In the genomic region with DNA sequence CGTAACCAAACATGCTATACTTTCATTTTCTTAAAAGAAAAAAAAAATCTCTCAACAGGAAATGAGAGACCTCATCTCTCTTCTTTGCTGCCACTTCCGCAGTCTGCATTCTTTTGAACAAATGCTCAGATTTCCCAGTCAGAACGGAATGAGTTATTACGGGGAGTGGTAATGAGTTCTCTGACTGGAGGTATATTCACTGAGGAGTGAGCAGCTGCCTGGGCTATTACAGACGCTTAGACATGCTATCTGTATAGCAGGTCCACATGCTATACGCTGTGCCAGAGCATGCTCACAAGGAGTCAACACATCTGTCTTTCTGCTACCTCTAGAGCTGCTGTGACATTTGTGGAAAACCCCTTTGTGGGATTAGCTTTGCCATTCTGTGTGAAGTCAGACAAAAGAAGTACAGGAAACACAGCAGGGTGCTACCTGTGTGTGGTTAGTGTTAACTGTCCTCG, we compare ENCODE assay signal across 9 mouse cellular contexts. TPM values are rescaled to one million over a fixed set of nuclear protein-coding genes. Genes with fewer than 3 reads are reported as not detected.
A peak's percentile ranks its signal among the peaks of the same experiment; 100 is the strongest.
DNase-seq lines count a peak whose midpoint lies in the region; ATAC-seq and TF ChIP-seq lines count a peak whose summit lies in the region.
"Had no signal": no experiment of that assay in that cellular context is flagged by ENCODE, and none has a peak within 500 bp of the region (broad histone marks: within the 10 kb centered on the region; RNA-seq: fewer than 3 reads in every experiment).

No protein-coding gene starts in this region.

- TF ChIP-seq EP300 in liver, embryonic 14.5 days (IDR thresholded peaks at IDR 0.05; ENCODE audit: low read depth) = no peak

- no peak for DNase-seq in liver, embryonic 14.5 days (ENCODE audit: low read depth in 3 of 3, low spot score in 3 of 3)
- peak; percentile 66 to 72 for DNase-seq in CD8-positive naive resting alpha-beta T cell, adult 2 months (ENCODE audit: low read depth in 2 of 2, low spot score in 2 of 2)
- DNase-seq in cerebellum, adult 11-12 months = no peak
- no peak for DNase-seq in spleen, postnatal 14 days (ENCODE audit: low spot score in 2 of 2)
- DNase-seq: kidney, postnatal 4 days had no signal

- TF ChIP-seq POLR2A in embryonic fibroblast, embryonic 13.5 days (IDR thresholded peaks at IDR 0.05; ENCODE audit: low read depth, low read length) = no peak

- 52% methylated on average over 7 of the region's 7 CpGs for WGBS in liver, embryonic 14.5 days (ENCODE audit: insufficient replicate concordance)
- WGBS in liver, embryonic 12.5 days (ENCODE audit: insufficient replicate concordance) = 55% methylated on average over 7 of the region's 7 CpGs

- 0 out of 2 replicates have a peak overlapping the region, but pooled peaks have one; percentile 11 for H3K4me2 ChIP-seq in liver, embryonic 14.5 days (ENCODE audit: low read depth)
- no peak overlapping the region for H3K4me2 ChIP-seq in liver, embryonic 12.5 days

- no peak overlapping the region for H3K9ac ChIP-seq in liver, embryonic 14.5 days (replicated peaks)
- H3K9ac ChIP-seq in liver, embryonic 12.5 days = no peak overlapping the region

- no peak for TF ChIP-seq CTCF in liver, embryonic 14.5 days (IDR thresholded peaks at IDR 0.05; ENCODE audit: low read depth)
- TF ChIP-seq CTCF in embryonic fibroblast, embryonic 13.5 days (IDR thresholded peaks at IDR 0.05; ENCODE audit: borderline replicate concordance, insufficient read depth, low read length) = no peak

- peaks cover 0 to 8% of the 10 kb centered on the region in 2 experiments; a peak in 3 of 4 replicates for H3K4me1 ChIP-seq in liver, embryonic 14.5 days (replicated peaks; ENCODE audit: control insufficient read depth in 2 of 2, insufficient read depth in 2 of 2, low read length in 1 of 2)
- H3K4me1 ChIP-seq in liver, embryonic 12.5 days = peaks cover 25% of the 10 kb centered on the region
- peaks cover 9% of the 10 kb centered on the region for H3K4me1 ChIP-seq in embryonic fibroblast, embryonic 13.5 days (ENCODE audit: control insufficient read depth, insufficient read depth, low read length)

- ATAC-seq in liver, embryonic 14.5 days (ENCODE audit: insufficient read depth) = no peak
- ATAC-seq in liver, embryonic 12.5 days = no peak
- peak; percentile 38 for ATAC-seq in neutrophil, adult 5-6 weeks (ENCODE audit: extremely low read depth, insufficient number of reproducible peaks, low FRiP score, poor library complexity, severe bottlenecking)
- ATAC-seq in megakaryocyte progenitor cell, adult 5-6 weeks (replicated peaks; ENCODE audit: poor library complexity) = no peak

- no peaks in the 10 kb centered on the region for H3K27me3 ChIP-seq in liver, embryonic 14.5 days (ENCODE audit: control insufficient read depth, insufficient read depth, low read length)
- peaks cover 12% of the 10 kb centered on the region; the same call in 1 of the 2 replicates for H3K27me3 ChIP-seq in liver, embryonic 12.5 days (replicated peaks)

- H3K9me3 ChIP-seq in liver, embryonic 14.5 days (ENCODE audit: control insufficient read depth, low read length) = no peaks in the 10 kb centered on the region
- no peaks in the 10 kb centered on the region for H3K9me3 ChIP-seq in liver, embryonic 12.5 days (replicated peaks)

- H3K27ac ChIP-seq in liver, embryonic 14.5 days = no peak overlapping the region
- H3K27ac ChIP-seq in liver, embryonic 12.5 days = no peak overlapping the region
- H3K27ac ChIP-seq in embryonic fibroblast, embryonic 13.5 days (ENCODE audit: insufficient read depth, low read length) = peak overlapping the region; percentile 45; the same call in 1 of the 2 replicates

- H3K36me3 ChIP-seq in liver, embryonic 14.5 days (replicated peaks; ENCODE audit: control insufficient read depth, insufficient read depth, low read depth) = no peaks in the 10 kb centered on the region
- H3K36me3 ChIP-seq in liver, embryonic 12.5 days = no peaks in the 10 kb centered on the region

- H3K4me3 ChIP-seq in liver, embryonic 14.5 days (ENCODE audit: insufficient read depth in 1 of 2, low read depth in 2 of 2, low read length in 2 of 2) = no peak overlapping the region
- no peak overlapping the region for H3K4me3 ChIP-seq in liver, embryonic 12.5 days
- H3K4me3 ChIP-seq in embryonic fibroblast, embryonic 13.5 days (ENCODE audit: insufficient read depth, low read length) = no peak overlapping the region

RNA-seq across cellular contexts. Expression of gene Tmsb10, which starts 3.8 kb away (rescaled TPM):
- 27.9 and 131 TPM in 2 replicates for polyA plus RNA-seq in liver, embryonic 14.5 days (2012; rRNA removed)
- polyA plus RNA-seq in liver, embryonic 14.5 days (2014; fragmentation: Nextera tagmentation; extraction: Ambion mirVana) = 185 and 210 TPM in 2 replicates
- polyA plus RNA-seq in liver, embryonic 12.5 days (2016; fragmentation: Nextera tagmentation; extraction: Ambion mirVana) = 571 and 617 TPM in 2 replicates
- polyA plus RNA-seq in embryonic fibroblast, embryonic 13.5 days (2011; ENCODE audit: insufficient read length, low read depth, missing spikeins) = 1,555 and 1,872 TPM in 2 replicates
- 879 and 1,181 TPM in 2 replicates for total RNA-seq in neutrophil, adult 5-6 weeks (2017)
- 582 and 635 TPM in 2 replicates for total RNA-seq in megakaryocyte progenitor cell, adult 5-6 weeks (2015)
- total RNA-seq in megakaryocyte progenitor cell, adult 5-6 weeks (2017) = 351 and 372 TPM in 2 replicates

Comparison
In these comparisons a context has a peak if more than half of its experiments do, and no peak if none do; other contexts are left out.
1. DNase-seq: peak in CD8-positive naive resting alpha-beta T cell, adult 2 months (2 of 2); none in liver, embryonic 14.5 days (0 of 3), cerebellum, adult 11-12 months (single experiment) and spleen, postnatal 14 days (0 of 2).